Mouse (Mus musculus) hindbrain, embryonic 12.5 days (tissue): ENCODE data around the gene Hist1h1a. TPM values are rescaled to one million over a fixed set of nuclear protein-coding genes. Genes with fewer than 3 reads are reported as not detected.

Source experiments
- microRNA-seq: library from miRNA; unstranded; fragments of <30 nt; microRNA quantifications from one replicate; pipeline ENCODE4, GENCODE M21; 2017
- polyA plus RNA-seq: library from polyadenylated mRNA; unstranded; fragments of >200 nt; fragmentation: Nextera tagmentation; extraction: Ambion mirVana; gene quantifications from 2 replicates; pipeline ENCODE4 v1.2.1, GENCODE M21; 2016

Hist1h1a gene
- polyA plus RNA-seq, 1 experiment from 2014 or later, result 2.7 TPM

Small RNA genes within 50 kb of the gene (microRNA-seq; reads per million reads assigned to microRNA genes)
- gene Gm44314, result not detected
- not detected for gene Gm44484

Other genes with a start within 250 kb of the Hist1h1a start
- gene Hist1h4h, start 232.6 kb upstream of the Hist1h1a start, polyA plus RNA-seq, result 5.7 and 6.9 TPM in 2 replicates
- gene Hist1h2af, start 229.8 kb upstream of the Hist1h1a start, polyA plus RNA-seq, result 5.2 TPM in 1 of 2 replicates, not detected in the other
- gene Hist1h3g, start 228.2 kb upstream of the Hist1h1a start, polyA plus RNA-seq, result 2.2 and 4.4 TPM in 2 replicates
- 0.37 and 0.57 TPM in 2 replicates for gene Hist1h2bh, start 220.3 kb upstream of the Hist1h1a start, polyA plus RNA-seq
- 0.66 and 1.4 TPM in 2 replicates for gene Hist1h3f, start 219.6 kb upstream of the Hist1h1a start, polyA plus RNA-seq
- gene Hist1h4f, start 212.0 kb upstream of the Hist1h1a start, polyA plus RNA-seq, result 1.4 TPM in 1 of 2 replicates, not detected in the other
- gene Hist1h1d, start 210.4 kb upstream of the Hist1h1a start, polyA plus RNA-seq, result 0.23 and 0.39 TPM in 2 replicates
- gene Hist1h3e, start 201.3 kb upstream of the Hist1h1a start, polyA plus RNA-seq, result 4.4 and 5.6 TPM in 2 replicates
- gene Hist1h2ae, start 192.4 kb upstream of the Hist1h1a start, polyA plus RNA-seq, result 67.4 and 81.6 TPM in 2 replicates
- 4.8 and 7.1 TPM in 2 replicates for gene Hist1h2bg, start 192.3 kb upstream of the Hist1h1a start, polyA plus RNA-seq
- 4.4 and 7.2 TPM in 2 replicates for gene Hist1h2bf, start 189.5 kb upstream of the Hist1h1a start, polyA plus RNA-seq
- gene Hist1h2ad, start 189.3 kb upstream of the Hist1h1a start, polyA plus RNA-seq, result 0.46 and 2.5 TPM in 2 replicates
- gene Hist1h3d, start 187.9 kb upstream of the Hist1h1a start, polyA plus RNA-seq, result 2.2 and 4.8 TPM in 2 replicates
- 66.9 and 82.3 TPM in 2 replicates for gene Hist1h4d, start 182.1 kb upstream of the Hist1h1a start, polyA plus RNA-seq
- gene Hist1h2be, start 142.5 kb upstream of the Hist1h1a start, polyA plus RNA-seq, result 1.9 and 2.2 TPM in 2 replicates
- gene Hist1h1e, start 141.1 kb upstream of the Hist1h1a start, polyA plus RNA-seq, result 17.0 and 18.8 TPM in 2 replicates
- 0.72 and 0.93 TPM in 2 replicates for gene Hist1h2ac, start 79.7 kb upstream of the Hist1h1a start, polyA plus RNA-seq
- 25.1 and 26.1 TPM in 2 replicates for gene Hist1h2bc, start 79.5 kb upstream of the Hist1h1a start, polyA plus RNA-seq
- not detected in 2 replicates for gene Hist1h1t, start 67.9 kb upstream of the Hist1h1a start, polyA plus RNA-seq
- gene Hist1h4c, start 65.2 kb upstream of the Hist1h1a start, polyA plus RNA-seq, result 3.6 and 4.2 TPM in 2 replicates
- 4.9 and 5.2 TPM in 2 replicates for gene Hfe, start 52.8 kb upstream of the Hist1h1a start, polyA plus RNA-seq
- 15.0 and 15.4 TPM in 2 replicates for gene Hist1h1c, start 24.9 kb upstream of the Hist1h1a start, polyA plus RNA-seq
- 9.7 and 11.6 TPM in 2 replicates for gene Hist1h3c, start 18.1 kb upstream of the Hist1h1a start, polyA plus RNA-seq
- 2.2 and 2.9 TPM in 2 replicates for gene Hist1h2bb, start 16.9 kb upstream of the Hist1h1a start, polyA plus RNA-seq
- gene Hist1h2ab, start 12.5 kb upstream of the Hist1h1a start, polyA plus RNA-seq, result 22.4 and 45.2 TPM in 2 replicates
- 4.5 and 11.1 TPM in 2 replicates for gene Hist1h3b, start 11.4 kb upstream of the Hist1h1a start, polyA plus RNA-seq
- gene Hist1h4b, start 6.7 kb upstream of the Hist1h1a start, polyA plus RNA-seq, result 5.0 and 5.5 TPM in 2 replicates
- gene Hist1h4a, start 2.4 kb upstream of the Hist1h1a start, polyA plus RNA-seq, result 0.72 TPM in 1 of 2 replicates, not detected in the other
- 3.3 and 6.1 TPM in 2 replicates for gene Hist1h3a, start 1.3 kb upstream of the Hist1h1a start, polyA plus RNA-seq
- gene Trim38, start 6.2 kb downstream of the Hist1h1a start, polyA plus RNA-seq, result not detected in 2 replicates
- gene Slc17a2, start 43.3 kb downstream of the Hist1h1a start, polyA plus RNA-seq, result not detected in 2 replicates
- gene Slc17a3, start 75.8 kb downstream of the Hist1h1a start, polyA plus RNA-seq, result not detected in 2 replicates
- gene Slc17a1, start 104.1 kb downstream of the Hist1h1a start, polyA plus RNA-seq, result not detected in 2 replicates
- 0.09 TPM in 1 of 2 replicates, not detected in the other for gene Slc17a4, start 151.3 kb downstream of the Hist1h1a start, polyA plus RNA-seq
- gene Hist1h2ba, start 170.5 kb downstream of the Hist1h1a start, polyA plus RNA-seq, result not detected in 2 replicates
- gene Hist1h2aa, start 170.8 kb downstream of the Hist1h1a start, polyA plus RNA-seq, result not detected in 2 replicates
- 0.14 TPM in 1 of 2 replicates, not detected in the other for gene Scgn, start 227.5 kb downstream of the Hist1h1a start, polyA plus RNA-seq